Mouse (Mus musculus): ENCODE data around the gene Cma1.
A peak's percentile ranks its signal among the peaks of the same experiment; 100 is the strongest.

DNA sequence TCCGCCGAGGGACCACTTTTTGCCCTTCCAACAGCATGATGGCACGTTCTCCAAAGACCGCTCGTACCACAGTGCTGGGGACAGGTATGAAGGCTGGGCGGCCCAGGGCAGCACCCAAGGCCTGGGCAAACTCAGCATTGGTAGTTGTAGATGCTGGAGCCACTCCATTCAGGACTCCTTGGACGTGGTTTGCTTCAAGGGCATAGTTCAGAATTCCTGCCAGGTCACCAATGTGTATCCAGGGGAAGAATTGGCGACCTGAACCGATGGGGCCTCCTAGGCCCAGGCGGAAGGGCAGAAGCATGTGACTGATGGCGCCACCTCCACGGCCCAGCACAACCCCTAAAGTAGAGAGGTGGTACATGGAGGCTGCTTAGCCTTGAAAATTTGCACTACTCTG lies 46.8 kb downstream of the Cma1 start:
- TF ChIP-seq POLR2A (IDR thresholded peaks at IDR 0.05; ENCODE audit: insufficient read depth, low read depth, low read length) (0 out of 2 replicates have a peak, but pooled peaks have one; percentile 18), CTCF (IDR thresholded peaks at IDR 0.05) (no peak)
